Mouse (Mus musculus) erythroblast, embryonic 14.5 days (primary cell): ENCODE measurements around the gene Gm10961. TPM values are rescaled to one million over a fixed set of nuclear protein-coding genes. Genes with fewer than 3 reads are reported as not detected.

Experiments
- H3K27me3 ChIP-seq: 2 replicates; pipeline ENCODE4 v1.6.1; 2012; ENCODE audit warnings: inconsistent platforms; ENCODE audit not compliant: control insufficient read depth
- H3K36me3 ChIP-seq: 2 replicates; pipeline ENCODE4 v1.6.1; 2012; ENCODE audit warnings: mild to moderate bottlenecking, inconsistent platforms; ENCODE audit not compliant: control insufficient read depth
- H3K4me1 ChIP-seq: 2 replicates; pipeline ENCODE4 v1.6.1; 2012; ENCODE audit warnings: inconsistent platforms; ENCODE audit not compliant: control insufficient read depth
- H3K4me3 ChIP-seq: replicated peaks from 2 replicates; pipeline ENCODE3; 2012; ENCODE audit warnings: moderate library complexity, mild to moderate bottlenecking, inconsistent platforms
- H3K9me3 ChIP-seq: 2 replicates; pipeline ENCODE4 v1.6.1; 2012; ENCODE audit warnings: low read length, inconsistent platforms, mixed read lengths; ENCODE audit not compliant: control insufficient read depth
- GATA1 ChIP-seq: IDR thresholded peaks from 2 replicates; pipeline ENCODE4 v1.6.1; 2012; ENCODE audit warnings: low read length, inconsistent platforms, mixed read lengths
- TAL1 ChIP-seq: IDR thresholded peaks from 3 replicates; pipeline ENCODE4 v1.6.1; 2012; ENCODE audit warnings: low read length, inconsistent platforms, mixed read lengths
- polyA plus RNA-seq: library from polyadenylated mRNA; stranded (reverse); fragments of >175 nt; gene quantifications from 2 replicates; pipeline ENCODE4 v1.2.3, GENCODE M21; 2012

Gene Gm10961
- polyA plus RNA-seq, 1 experiment = not detected

DNA sequence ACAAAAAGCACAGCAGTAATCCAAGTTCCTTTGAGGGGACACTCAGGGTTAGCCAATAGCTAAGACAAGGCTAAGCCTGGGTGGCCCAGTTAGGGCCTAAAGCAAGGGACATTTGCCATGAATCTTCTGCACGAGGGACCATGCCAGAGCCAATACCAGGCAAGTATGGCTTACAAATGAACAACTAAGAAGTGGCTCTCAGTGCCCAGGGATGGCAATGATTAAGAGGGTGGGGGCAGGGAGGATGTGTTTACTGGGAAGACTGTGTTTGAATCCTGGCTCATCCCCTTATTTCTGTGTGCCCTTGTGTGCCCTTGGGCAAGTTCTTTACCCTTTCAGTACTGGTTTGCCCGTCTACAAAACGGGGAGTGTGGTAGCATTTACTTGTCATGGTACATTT is 21.7 kb upstream of the Gm10961 start:
- H3K9me3 ChIP-seq = no peaks in the 10 kb centered on the region
- no peaks in the 10 kb centered on the region for H3K27me3 ChIP-seq
- no peak overlapping the region for H3K4me3 ChIP-seq
- H3K36me3 ChIP-seq = peaks cover 24% of the 10 kb centered on the region
- TF ChIP-seq TAL1 = no peak
- no peak for TF ChIP-seq GATA1
- peaks cover 8% of the 10 kb centered on the region for H3K4me1 ChIP-seq

- H3K9me3 ChIP-seq = no peaks in the 10 kb centered on the region
- no peaks in the 10 kb centered on the region for H3K27me3 ChIP-seq
- peaks cover 44% of the 10 kb centered on the region for H3K36me3 ChIP-seq
- peaks cover 8% of the 10 kb centered on the region for H3K4me1 ChIP-seq
- no peak overlapping the region for H3K4me3 ChIP-seq
- TF ChIP-seq GATA1 = no peak
- TF ChIP-seq TAL1 = no peak
Measured at GRCm38 (mm10) chr3:107611394-107611793, 19.7 kb upstream of the Gm10961 start.

DNA sequence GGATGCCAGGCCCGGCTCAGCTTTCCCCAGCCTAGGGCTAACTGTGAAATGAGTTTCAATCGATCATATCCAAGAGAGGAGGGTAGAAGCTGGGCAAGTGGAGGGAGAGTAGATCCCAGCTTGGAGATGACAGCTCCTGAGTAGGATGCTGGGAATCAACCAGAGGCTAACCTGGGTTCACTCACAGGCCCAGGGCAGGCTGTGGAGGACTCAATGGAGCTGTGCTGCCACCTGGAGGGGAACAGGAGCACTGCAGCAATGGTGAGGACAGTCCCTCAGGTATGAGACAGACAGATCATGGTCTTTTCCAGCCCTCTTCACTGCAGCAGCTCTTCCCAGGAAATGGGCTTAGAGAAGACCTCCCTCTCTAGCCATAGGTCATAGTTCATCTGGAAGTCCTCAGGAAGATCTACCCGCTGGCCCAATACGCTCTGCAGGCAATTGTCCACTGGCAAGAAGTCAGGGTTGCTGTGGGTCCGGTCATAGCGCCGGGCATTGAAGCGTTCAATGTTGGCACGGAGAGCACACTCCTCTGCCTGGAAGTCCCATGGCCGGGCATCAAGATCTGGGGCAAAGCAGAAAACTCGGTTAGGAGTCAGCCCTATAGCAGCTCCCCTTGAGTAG is 18.1 kb upstream of the Gm10961 start:
- TF ChIP-seq GATA1 = no peak
- TF ChIP-seq TAL1 = no peak
- H3K4me3 ChIP-seq = no peak overlapping the region
- no peaks in the 10 kb centered on the region for H3K27me3 ChIP-seq
- no peaks in the 10 kb centered on the region for H3K9me3 ChIP-seq
- peaks cover 8% of the 10 kb centered on the region for H3K4me1 ChIP-seq
- H3K36me3 ChIP-seq = peaks cover 60% of the 10 kb centered on the region

GRCm38 (mm10) chr3:107617800-107618199 is 13.3 kb upstream of the Gm10961 start:
- Histone ChIP-seq H3K36me3 (peaks cover 90% of the 10 kb centered on the region), H3K4me3 (no peak overlapping the region), H3K4me1 (no peaks in the 10 kb centered on the region), H3K9me3 (no peaks in the 10 kb centered on the region), H3K27me3 (no peaks in the 10 kb centered on the region)
- TF ChIP-seq TAL1 (no peak), GATA1 (no peak)

DNA sequence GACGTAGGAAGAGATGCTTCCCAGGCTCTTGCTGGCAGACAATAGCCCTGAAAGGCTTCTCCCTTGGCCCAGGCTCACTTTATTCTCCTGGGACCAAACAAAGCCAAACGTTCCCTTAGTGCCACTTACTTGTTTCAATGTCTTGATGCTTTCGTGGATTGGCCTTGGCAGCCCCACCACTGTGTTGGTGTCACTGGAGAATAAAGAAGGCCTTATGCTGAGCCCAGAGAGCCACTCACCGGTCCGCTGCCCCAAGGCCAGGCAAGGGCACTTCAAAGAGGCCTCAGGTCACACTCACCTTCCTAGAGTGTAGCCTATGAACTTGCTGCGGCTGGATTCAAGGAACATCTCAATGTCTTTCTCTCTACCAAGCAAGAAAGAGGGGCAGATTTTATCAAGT is 11.2 kb upstream of the Gm10961 start:
- Histone ChIP-seq H3K9me3 (no peaks in the 10 kb centered on the region), H3K4me1 (no peaks in the 10 kb centered on the region), H3K4me3 (no peak overlapping the region), H3K36me3 (peaks cover 90% of the 10 kb centered on the region), H3K27me3 (no peaks in the 10 kb centered on the region)
- TF ChIP-seq TAL1 (no peak), GATA1 (no peak)

GRCm38 (mm10) chr3:107621286-107622075 is 9.6 kb upstream of the Gm10961 start:
- no peak for TF ChIP-seq TAL1
- no peak for TF ChIP-seq GATA1
- Histone ChIP-seq H3K4me3 (no peak overlapping the region), H3K9me3 (no peaks in the 10 kb centered on the region), H3K27me3 (no peaks in the 10 kb centered on the region), H3K4me1 (no peaks in the 10 kb centered on the region), H3K36me3 (peaks cover 89% of the 10 kb centered on the region)

GRCm38 (mm10) chr3:107622537-107622936 is 8.6 kb upstream of the Gm10961 start:
- H3K36me3 ChIP-seq = peaks cover 89% of the 10 kb centered on the region
- TF ChIP-seq GATA1 (no peak), TAL1 (no peak)
- H3K4me3 ChIP-seq = no peak overlapping the region
- H3K27me3 ChIP-seq = no peaks in the 10 kb centered on the region
- no peaks in the 10 kb centered on the region for H3K4me1 ChIP-seq
- no peaks in the 10 kb centered on the region for H3K9me3 ChIP-seq

- no peaks in the 10 kb centered on the region for H3K27me3 ChIP-seq
- peaks cover 77% of the 10 kb centered on the region for H3K36me3 ChIP-seq
- no peak for TF ChIP-seq TAL1
- TF ChIP-seq GATA1 = no peak
- H3K9me3 ChIP-seq = no peaks in the 10 kb centered on the region
- peaks cover under 1% of the 10 kb centered on the region; the same call in 1 of the 2 replicates for H3K4me1 ChIP-seq
- H3K4me3 ChIP-seq = no peak overlapping the region
Measured at GRCm38 (mm10) chr3:107624424-107624823, 6.7 kb upstream of the Gm10961 start.

DNA sequence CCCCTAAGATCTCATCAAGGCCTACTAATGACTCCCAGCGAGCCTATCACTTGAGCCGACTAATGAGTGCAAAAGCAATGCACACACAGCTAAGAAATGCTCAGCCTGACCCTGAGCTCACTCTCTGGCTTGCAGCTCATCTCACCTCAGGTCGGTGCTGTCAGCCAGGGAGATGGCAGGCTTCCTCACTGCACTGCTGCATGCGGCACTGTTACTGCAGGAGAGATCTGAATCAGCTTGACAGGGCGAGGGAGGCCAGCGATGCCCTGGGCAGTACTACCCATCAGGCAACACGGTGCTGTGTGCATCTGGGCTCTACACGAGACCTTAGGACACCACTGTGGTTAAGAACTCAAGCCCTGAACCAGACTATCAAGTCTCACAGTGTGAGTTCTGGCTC is 5.6 kb upstream of the Gm10961 start:
- TF ChIP-seq GATA1 (no peak), TAL1 (no peak)
- Histone ChIP-seq H3K4me1 (peaks cover 5% of the 10 kb centered on the region), H3K4me3 (no peak overlapping the region), H3K27me3 (no peaks in the 10 kb centered on the region), H3K9me3 (no peaks in the 10 kb centered on the region), H3K36me3 (peaks cover 72% of the 10 kb centered on the region)
